Mouse (Mus musculus) spleen, adult 18-20 months (tissue): ENCODE measurements around the gene Rnf220.

Experiments used
- DNase-seq, 2 experiments: peaks; one replicate each; pipeline ENCODE4 v3.0.0; 2022; ENCODE audit warnings: mixed read lengths in 2 of 2

Rnf220 gene

GRCm38 (mm10) chr4:117296849-117297593 lies 199.8 kb downstream of the Rnf220 start:
- DNase-seq = no peak

GRCm38 (mm10) chr4:117291696-117292095 lies 205.2 kb downstream of the Rnf220 start:
- no peak for DNase-seq

- DNase-seq = peak; percentile 76 to 78
Measured at GRCm38 (mm10) chr4:117288927-117289801, 207.7 kb downstream of the Rnf220 start.

- no peak for DNase-seq
Measured at GRCm38 (mm10) chr4:117288277-117288926, 208.4 kb downstream of the Rnf220 start.

- no peak for DNase-seq
Measured at GRCm38 (mm10) chr4:117284363-117284762, 212.5 kb downstream of the Rnf220 start.

GRCm38 (mm10) chr4:117283271-117284191 lies 213.3 kb downstream of the Rnf220 start:
- DNase-seq = no peak

- DNase-seq = no peak
Measured at GRCm38 (mm10) chr4:117281090-117281845, 215.6 kb downstream of the Rnf220 start.

GRCm38 (mm10) chr4:117280397-117280930 lies 216.4 kb downstream of the Rnf220 start:
- no peak for DNase-seq

GRCm38 (mm10) chr4:117279253-117279642 lies 217.6 kb downstream of the Rnf220 start:
- no peak for DNase-seq

- DNase-seq = no peak
Measured at GRCm38 (mm10) chr4:117278381-117279252, 218.2 kb downstream of the Rnf220 start.

GRCm38 (mm10) chr4:117277687-117278086 lies 219.2 kb downstream of the Rnf220 start:
- DNase-seq = no peak

- DNase-seq = no peak
Measured at GRCm38 (mm10) chr4:117277021-117277420, 219.8 kb downstream of the Rnf220 start.

- no peak for DNase-seq
Measured at GRCm38 (mm10) chr4:117276281-117276711, 220.6 kb downstream of the Rnf220 start.

- no peak for DNase-seq
Measured at GRCm38 (mm10) chr4:117274720-117275119, 222.1 kb downstream of the Rnf220 start.

- no peak for DNase-seq
Measured at GRCm38 (mm10) chr4:117272459-117272858, 224.4 kb downstream of the Rnf220 start.

- DNase-seq = peak; percentile 44 to 72
Measured at GRCm38 (mm10) chr4:117270278-117270677, 226.6 kb downstream of the Rnf220 start.

GRCm38 (mm10) chr4:117267831-117268437 lies 228.9 kb downstream of the Rnf220 start:
- DNase-seq = no peak

GRCm38 (mm10) chr4:117267284-117267683 lies 229.6 kb downstream of the Rnf220 start:
- peak; percentile 49 to 74 for DNase-seq

- DNase-seq = no peak
Measured at GRCm38 (mm10) chr4:117262987-117263386, 233.9 kb downstream of the Rnf220 start.
